Mouse (Mus musculus) activated CD4-positive, CD25-positive, alpha-beta regulatory T cell, adult 4 months (primary cell): ENCODE data around the gene Fbxo28. TPM values are rescaled to one million over a fixed set of nuclear protein-coding genes. Genes with fewer than 3 reads are reported as not detected.

Experiments used
- ATAC-seq: one replicate; pipeline ENCODE4 v1.8.0; 2017
- polyA plus RNA-seq, 2 experiments: library from polyadenylated mRNA; unstranded; fragments of 100-300 nt; shearing (Covaris generic); gene quantifications; one replicate each; pipeline ENCODE4 v1.2.1; 2017

Gene Fbxo28
- polyA plus RNA-seq, 2 experiments from 2014 or later, result 4.7 to 7.7 TPM

DNA sequence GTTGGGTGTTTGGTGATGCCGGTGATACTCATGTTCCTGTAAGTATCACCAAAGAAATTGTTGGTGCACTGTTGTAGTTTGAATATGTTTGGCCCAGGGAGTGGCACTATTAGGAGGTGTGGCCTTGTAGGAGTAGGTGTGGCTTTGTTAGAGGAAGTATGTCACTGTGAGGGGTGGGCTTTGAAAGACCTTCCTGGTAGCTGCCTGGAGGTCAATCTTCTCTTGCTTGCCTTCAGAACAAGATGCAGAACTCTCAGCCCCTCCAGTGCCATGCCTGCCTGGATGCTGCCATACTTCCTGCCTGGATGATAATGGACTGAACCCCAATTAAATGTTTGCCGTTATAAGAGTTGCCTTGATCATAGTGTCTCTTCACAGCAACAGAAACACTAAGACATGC lies 56.6 kb downstream of the Fbxo28 start:
- no peak for ATAC-seq

DNA sequence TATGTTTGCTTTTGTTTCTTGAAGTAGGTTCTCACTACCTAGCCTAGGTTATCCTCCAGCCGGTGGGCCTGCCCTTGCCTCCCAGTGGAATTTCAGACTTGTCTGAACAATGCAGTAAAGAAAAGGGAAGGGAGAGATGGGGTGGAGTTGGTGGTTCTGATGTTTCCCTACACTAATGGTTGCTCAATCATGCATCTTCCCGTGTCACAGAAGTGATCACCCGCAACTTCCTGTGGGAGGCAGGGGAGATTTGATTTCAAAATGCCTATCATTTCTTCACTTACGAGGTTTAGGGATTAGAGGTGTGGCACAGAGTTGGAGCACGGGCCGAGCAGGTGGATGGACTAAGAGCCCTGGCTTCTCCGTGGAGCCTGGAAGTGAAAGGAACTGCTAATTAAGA lies 58.2 kb downstream of the Fbxo28 start:
- ATAC-seq, result no peak

DNA sequence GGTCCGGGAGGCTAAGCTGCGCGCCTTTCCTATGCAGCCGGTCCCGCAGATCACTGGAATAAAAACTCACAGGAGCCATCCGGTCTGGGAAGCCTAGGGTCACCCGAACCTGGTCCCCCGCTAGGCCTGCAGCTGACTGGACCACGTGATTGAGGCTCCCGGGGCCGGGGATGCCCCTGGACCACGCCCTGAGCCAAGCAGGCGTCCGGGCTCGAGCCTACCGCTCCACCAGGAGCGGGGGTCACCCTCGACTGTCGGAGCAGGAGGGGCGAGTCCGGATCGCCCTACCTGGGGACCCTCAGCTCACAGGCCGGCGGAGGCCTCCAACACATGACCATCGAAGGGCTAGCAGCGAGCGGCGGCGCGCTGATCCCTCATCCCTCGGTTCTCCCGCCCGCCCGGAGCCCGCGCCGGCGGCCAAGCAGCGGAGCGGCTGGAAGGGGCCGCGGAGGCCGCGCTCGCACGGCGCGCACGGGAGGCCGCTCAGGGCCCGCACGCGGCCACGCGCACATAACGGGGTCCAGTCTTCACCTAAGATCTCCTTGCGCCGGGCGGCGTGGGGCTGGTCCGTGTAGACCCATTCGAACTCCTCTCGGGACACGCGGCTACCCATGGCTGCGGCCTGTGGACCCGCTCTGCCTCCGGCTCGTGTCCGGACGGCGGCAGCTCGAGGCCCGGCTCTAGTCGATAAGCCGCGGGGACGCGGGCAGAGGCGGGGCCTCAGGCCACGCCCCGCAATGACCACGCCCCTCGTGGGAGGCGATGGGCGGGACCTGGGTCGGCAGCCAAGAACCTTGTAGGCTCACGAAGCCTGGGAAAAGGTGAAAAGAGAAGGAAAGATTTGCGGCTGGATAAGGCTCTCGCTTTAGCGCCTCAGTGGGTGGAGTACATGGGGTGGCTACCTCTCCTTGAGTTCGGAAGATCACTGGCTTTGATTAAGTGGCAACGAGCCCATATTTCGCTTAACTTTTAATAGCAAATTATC lies 59.0 kb downstream of the Fbxo28 start, which contains the start of gene Degs1:
TSS of gene Degs1 (minus strand) at position 714 of the 985 bp plus-strand sequence.
- ATAC-seq, result peak; percentile 78

DNA sequence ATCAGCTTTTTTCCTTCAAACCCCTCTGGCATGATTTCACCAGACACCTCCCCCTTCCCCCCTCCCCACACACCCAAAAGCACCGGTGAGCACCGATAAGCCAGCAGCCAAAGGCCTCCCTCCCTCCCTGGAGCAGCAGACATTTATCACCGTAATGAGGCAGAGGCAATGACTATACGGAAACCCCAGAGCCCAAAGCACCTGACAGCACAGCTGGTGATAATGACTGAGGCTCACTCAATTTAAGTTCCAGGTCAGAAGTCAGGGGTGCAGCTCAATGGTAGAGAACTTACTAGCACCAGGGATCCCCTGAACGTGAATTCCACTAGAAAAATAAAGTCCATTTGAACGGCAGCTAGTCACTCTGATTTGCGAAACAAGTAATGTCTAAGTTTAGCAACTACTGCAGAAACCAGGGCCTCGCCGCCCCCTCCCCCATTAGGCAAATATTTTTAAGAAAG lies 60.1 kb downstream of the Fbxo28 start:
- peak; percentile 31 for ATAC-seq

DNA sequence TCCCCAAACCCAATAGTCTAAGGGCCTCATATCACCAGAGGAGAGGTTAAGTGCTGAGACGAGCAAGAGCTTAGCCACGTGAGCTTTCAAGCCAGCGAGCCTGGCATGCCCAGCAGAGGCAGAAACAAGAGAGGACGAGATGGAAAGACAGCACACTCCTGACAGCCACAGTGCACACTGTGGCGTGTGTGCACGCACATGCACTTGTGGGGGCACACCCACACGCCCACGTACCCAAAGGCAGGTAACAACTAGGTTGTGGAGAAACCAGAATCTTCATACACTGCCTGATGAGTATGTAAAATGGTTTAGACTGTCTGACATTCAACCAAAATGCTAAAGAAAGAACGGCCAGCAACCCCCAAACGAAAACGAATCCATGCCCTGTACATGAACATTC lies 60.9 kb downstream of the Fbxo28 start:
- ATAC-seq, result no peak

DNA sequence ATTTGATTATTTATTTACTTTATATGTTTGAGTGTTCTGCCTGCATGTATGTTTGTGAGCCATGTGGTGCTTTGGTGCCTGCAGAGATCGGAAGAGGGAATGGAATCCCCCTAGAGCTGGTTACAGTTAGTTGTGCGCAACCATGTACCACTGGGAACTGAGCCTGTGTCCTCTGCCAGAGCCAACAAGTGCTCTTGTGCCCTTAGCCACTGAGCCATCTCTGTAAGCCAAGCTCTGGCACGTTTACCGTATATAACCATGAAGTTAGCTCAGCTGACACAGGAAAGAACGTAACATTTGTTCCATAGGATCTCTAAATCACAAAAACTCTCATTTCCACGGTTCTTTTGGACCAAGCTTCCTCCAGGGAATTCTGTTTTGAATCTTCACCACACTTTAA lies 61.4 kb downstream of the Fbxo28 start:
- no peak for ATAC-seq

DNA sequence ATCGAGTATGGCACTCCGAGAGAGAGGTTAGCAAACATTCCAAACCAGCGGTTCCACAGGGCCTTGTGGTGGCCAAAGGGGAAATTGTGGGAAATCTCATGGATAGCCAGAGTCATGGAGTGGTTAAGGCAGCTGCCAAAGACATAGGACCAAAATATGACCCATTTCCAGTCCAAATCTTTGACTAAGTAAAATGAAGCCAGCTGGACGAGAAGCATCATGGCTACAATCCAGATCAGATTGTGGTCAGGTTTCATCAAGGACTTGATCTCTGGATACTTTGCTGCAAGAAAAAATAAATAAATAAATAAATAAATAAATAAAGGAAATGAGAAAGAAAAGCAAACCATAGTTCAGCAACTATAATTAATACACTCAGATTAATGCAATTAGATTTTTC lies 62.0 kb downstream of the Fbxo28 start:
- ATAC-seq, result no peak

DNA sequence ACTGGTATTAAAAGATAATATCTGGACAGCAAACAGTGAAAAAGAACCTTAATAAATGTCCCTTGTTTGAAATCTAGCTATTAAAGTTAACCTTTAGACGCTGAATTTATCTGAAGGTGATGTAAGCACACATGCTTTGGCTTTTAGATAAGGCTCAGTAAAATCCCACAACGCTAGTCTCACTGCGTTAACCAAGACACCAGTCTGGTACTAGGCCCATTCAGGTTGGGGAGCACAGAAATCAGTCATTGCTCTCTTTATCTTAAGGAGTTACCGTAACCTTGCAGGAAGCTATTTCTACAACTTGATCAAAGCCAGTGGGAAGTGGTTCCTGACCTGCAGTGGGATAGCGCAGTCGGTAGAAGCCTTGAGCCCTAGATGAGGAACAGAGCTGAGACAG lies 66.3 kb downstream of the Fbxo28 start:
- no peak for ATAC-seq

DNA sequence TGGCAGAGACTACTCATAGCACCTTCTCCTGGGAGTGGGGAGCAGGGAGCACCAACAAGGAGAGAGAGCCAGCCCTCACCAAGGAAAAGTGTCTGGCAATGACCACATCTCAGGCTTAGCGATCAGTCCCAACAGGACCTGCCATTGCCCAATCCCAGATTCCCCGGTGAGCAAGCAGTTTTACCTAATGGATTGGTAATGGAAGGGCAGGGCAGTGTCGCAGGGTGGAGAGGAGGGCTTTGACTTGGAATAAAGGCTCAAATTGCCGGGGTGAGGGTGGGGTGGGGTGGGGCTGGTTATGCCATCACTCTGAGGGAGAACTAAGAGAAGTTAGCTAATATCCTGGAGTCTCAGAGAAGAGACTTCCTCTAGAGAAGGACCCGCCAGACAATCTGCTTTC lies 69.8 kb downstream of the Fbxo28 start:
- no peak for ATAC-seq

DNA sequence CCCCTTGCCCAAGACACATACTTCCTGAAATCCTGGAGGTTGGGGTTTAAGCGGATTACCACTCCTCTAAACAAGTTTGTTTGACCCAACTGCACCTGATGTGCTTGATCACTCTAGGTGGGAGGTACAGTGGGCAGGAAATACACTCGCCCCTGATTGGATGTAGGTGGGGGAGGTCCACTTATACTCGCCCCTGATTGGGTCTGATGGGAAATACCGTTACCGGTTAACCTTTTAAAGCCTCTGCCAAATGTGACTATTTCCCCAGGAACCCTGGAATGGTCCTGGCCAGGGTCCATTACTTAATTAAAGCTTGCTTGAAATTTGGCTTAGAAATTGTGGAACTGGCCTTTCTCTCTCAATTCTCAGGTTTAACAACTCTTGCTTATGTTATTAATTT lies 70.3 kb downstream of the Fbxo28 start:
- no peak for ATAC-seq

DNA sequence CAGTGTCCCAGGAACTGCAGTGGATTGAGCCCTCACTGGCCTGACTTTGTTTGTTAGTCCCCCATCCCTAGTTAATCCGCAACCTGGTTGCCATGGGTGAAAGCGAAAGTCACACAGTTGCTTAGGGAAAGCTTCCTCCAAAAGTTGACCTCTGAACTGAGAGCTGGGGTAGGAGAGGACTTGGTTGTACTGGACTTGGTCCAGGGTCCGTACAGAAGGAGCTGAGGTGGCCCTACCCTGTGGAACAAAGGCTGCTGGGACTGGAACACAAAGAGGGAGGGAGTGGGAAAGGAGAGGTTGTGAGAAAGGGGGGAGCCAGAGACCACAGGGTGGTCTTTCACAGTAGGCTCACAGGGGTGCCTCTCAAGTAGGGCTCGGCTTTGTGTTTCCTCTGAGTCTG lies 73.1 kb downstream of the Fbxo28 start:
- ATAC-seq, result no peak

DNA sequence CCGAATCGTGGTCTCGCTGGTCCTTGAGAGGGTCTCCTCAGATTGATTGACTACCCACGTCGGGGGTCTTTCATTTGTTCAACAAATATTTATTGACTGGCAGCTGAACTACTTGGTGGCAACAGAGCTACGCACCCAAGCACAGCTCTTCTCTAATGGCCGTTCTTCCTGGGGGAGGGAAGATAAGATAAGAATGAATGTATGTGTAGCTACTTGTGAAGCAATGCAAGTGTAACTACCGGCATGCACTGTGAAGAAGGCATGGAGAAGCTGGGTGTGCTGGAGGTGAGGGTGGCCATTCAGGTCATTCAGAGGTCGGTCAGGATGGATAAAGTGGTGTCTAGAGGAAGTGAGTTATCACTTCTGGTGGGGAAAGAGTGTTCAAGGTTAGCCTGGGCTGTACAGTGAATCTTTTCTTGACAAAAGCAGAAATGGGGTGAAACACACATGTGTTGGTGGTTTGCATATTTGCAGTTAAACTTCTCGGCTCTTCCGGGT lies 75.4 kb downstream of the Fbxo28 start:
- ATAC-seq, result no peak

Other genes starting within 250 kb of the Fbxo28 start
- 100 to 1,000 TPM; 147 to 184 TPM for gene Srp9, start 216.9 kb downstream of the Fbxo28 start, polyA plus RNA-seq
- not detected for gene Vmn1r1, start 177.1 kb downstream of the Fbxo28 start, polyA plus RNA-seq
- 100 to 1,000 TPM; 109 to 114 TPM for gene Degs1, start 58.8 kb downstream of the Fbxo28 start, polyA plus RNA-seq
- gene Trp53bp2, start 67.5 kb upstream of the Fbxo28 start, polyA plus RNA-seq, result 1 to 10 TPM; 7.7 TPM
- 10 to 100 TPM; 44.3 to 47.1 TPM for gene Capn2, start 176.0 kb upstream of the Fbxo28 start, polyA plus RNA-seq
- under 1 TPM in 1 of 2 experiments, not detected in 1; 0.13 TPM for gene Capn8, start 223.4 kb upstream of the Fbxo28 start, polyA plus RNA-seq